Mouse (Mus musculus) hindbrain, postnatal 0 days (tissue): ENCODE measurements around the gene Socs4. TPM values are rescaled to one million over a fixed set of nuclear protein-coding genes. Genes with fewer than 3 reads are reported as not detected.
A peak's percentile ranks its signal among the peaks of the same experiment; 100 is the strongest.

ENCODE experiments used
- ATAC-seq: fragments of 200-750 bp; cut with Nextera tagmentation; 2 replicates; pipeline ENCODE4 v1.8.0; 2017; ENCODE audit warnings: mild to moderate bottlenecking, moderate TSS enrichment, moderate library complexity
- DNase-seq: peaks from one replicate; pipeline ENCODE4 v3.0.0-alpha.2; 2015; ENCODE audit warnings: low spot score
- H3K27ac ChIP-seq: fragments of 300-500 bp; sonication (generic); 2 replicates; pipeline ENCODE4 v1.5.1; 2014; ENCODE audit warnings: mild to moderate bottlenecking
- H3K27me3 ChIP-seq: fragments of 300-500 bp; sonication (generic); 2 replicates; pipeline ENCODE4 v1.6.1; 2014; ENCODE audit warnings: low read length, mixed read lengths; ENCODE audit not compliant: insufficient read depth
- H3K36me3 ChIP-seq: fragments of 300-500 bp; sonication (generic); 2 replicates; pipeline ENCODE4 v1.6.1; 2014; ENCODE audit warnings: low read length, mixed read lengths; ENCODE audit not compliant: insufficient read depth
- H3K4me1 ChIP-seq: fragments of 300-500 bp; sonication (generic); 2 replicates; pipeline ENCODE4 v1.6.1; 2014; ENCODE audit warnings: antibody characterized with exemption, low read length, mixed read lengths; ENCODE audit not compliant: insufficient read depth
- H3K4me2 ChIP-seq: fragments of 300-500 bp; sonication (generic); 2 replicates; pipeline ENCODE4 v1.6.1; 2014; ENCODE audit warnings: low read depth, mild to moderate bottlenecking, low read length, moderate library complexity, mixed read lengths
- H3K4me3 ChIP-seq: fragments of 300-500 bp; sonication (generic); 2 replicates; pipeline ENCODE4 v1.5.1; 2014; ENCODE audit warnings: low read length
- H3K9ac ChIP-seq: fragments of 300-500 bp; sonication (generic); replicated peaks from 2 replicates; pipeline ENCODE4 v1.6.1; 2014; ENCODE audit warnings: mild to moderate bottlenecking, low read length, moderate library complexity, mixed read lengths
- H3K9me3 ChIP-seq: fragments of 300-500 bp; sonication (generic); 2 replicates; pipeline ENCODE4 v1.6.1; 2016; ENCODE audit warnings: low read length, mixed read lengths
- CTCF ChIP-seq: IDR thresholded peaks from 2 replicates; pipeline ENCODE4 v1.5.1; 2016; ENCODE audit warnings: antibody characterized with exemption, control low read depth, low read depth
- WGBS: fragments of 180-500 bp; shearing (Covaris S2); extraction: QIAGEN DNeasy Blood & Tissue Kit; methylation state at CpG from one replicate; pipeline ENCODE4 v1.1.7; 2014; 5-methylcytosine and 5-hydroxymethylcytosine counted together
- polyA plus RNA-seq: library from polyadenylated mRNA; unstranded; fragments of >200 nt; fragmentation: Nextera tagmentation; extraction: Ambion mirVana; gene quantifications from 2 replicates; pipeline ENCODE4 v1.2.1, GENCODE M21; 2015
- total RNA-seq: library from RNA; depleted of rRNA; stranded (reverse); fragments of >200 nt; gene quantifications from 2 replicates; pipeline ENCODE4 v1.2.3, GENCODE M21; 2014

Socs4 gene
- total and polyA plus RNA-seq, 2 experiments from 2014 or later: 2.8 to 5.6 TPM

DNA sequence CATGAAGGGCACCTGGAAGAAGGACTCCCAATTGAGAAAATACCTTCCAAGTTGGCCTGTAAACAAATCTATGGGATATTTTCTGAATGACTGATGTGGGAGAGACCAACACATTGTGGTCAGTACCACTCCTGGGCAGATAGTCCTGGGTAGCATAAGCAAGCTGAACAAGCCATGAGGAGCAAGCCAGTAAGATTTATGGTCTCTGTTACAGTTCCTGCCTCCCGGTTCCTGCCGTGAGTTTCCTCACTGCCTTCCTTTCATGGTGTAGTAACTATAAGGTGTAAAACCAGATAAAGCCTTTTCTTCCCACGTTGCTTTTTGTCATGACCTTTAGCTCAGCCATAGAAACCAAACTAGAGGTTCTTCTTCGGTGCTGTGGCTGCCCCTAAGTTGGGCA is 39.4 kb upstream of the Socs4 start:
- TF ChIP-seq CTCF: no peak
- Histone ChIP-seq H3K4me2 (no peak overlapping the region), H3K4me1 (no peaks in the 10 kb centered on the region), H3K36me3 (no peaks in the 10 kb centered on the region), H3K9ac (no peak overlapping the region), H3K27ac (no peak overlapping the region), H3K27me3 (no peaks in the 10 kb centered on the region), H3K4me3 (no peak overlapping the region), H3K9me3 (no peaks in the 10 kb centered on the region)
- ATAC-seq (no peak), DNase-seq (no peak)
- 88% methylated on average over 4 of the region's 4 CpGs for WGBS

DNA sequence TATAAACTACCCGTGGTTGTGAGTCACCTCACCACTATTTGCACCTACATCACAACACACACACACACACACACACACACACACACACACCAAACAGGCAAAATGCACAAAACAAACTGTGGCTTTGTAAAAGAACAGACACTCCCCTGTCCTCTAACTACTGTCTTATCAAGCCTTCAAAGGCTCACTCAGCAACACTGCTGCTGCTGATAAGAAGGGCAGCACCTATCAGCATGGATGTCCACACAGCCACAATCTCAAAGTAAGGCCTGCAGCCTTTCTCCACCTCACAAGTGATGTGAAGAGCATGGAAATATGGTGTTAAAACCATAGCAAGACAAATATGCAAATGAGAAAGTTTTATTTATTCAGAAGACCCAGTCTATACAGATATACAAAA is 36.1 kb upstream of the Socs4 start:
- Histone ChIP-seq H3K4me3 (no peak overlapping the region), H3K9ac (no peak overlapping the region), H3K27ac (no peak overlapping the region), H3K36me3 (peaks cover 14% of the 10 kb centered on the region; the same call in 1 of the 2 replicates), H3K4me2 (no peak overlapping the region), H3K4me1 (no peaks in the 10 kb centered on the region), H3K27me3 (no peaks in the 10 kb centered on the region), H3K9me3 (no peaks in the 10 kb centered on the region)
- ATAC-seq: no peak
- DNase-seq: no peak
- no peak for TF ChIP-seq CTCF
- 96% methylated on average over 1 of the region's 1 CpGs for WGBS

DNA sequence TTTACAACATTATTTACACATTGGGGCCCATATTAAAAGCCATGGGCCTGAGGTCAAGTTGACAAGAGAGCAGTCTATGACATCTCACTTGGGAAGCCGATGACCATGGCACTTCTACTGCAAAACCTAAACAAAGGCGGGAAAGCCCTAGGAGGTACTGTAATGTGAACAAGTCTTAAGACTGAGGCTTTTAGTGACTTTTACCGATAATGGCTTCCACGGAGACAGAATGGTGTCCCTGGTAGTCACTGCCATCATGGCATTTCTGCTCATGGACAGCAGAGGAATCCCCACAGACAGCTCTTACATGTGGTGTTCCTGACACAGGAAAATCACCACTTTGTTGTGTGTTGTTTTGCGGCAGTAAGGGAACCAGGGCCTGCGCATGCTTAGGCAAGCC is 35.7 kb upstream of the Socs4 start:
- no peak overlapping the region for H3K4me2 ChIP-seq
- H3K27ac ChIP-seq: no peak overlapping the region
- DNase-seq: no peak
- no peaks in the 10 kb centered on the region for H3K27me3 ChIP-seq
- H3K4me1 ChIP-seq: no peaks in the 10 kb centered on the region
- no peak overlapping the region for H3K9ac ChIP-seq
- H3K36me3 ChIP-seq: peaks cover 16% of the 10 kb centered on the region; the same call in 1 of the 2 replicates
- TF ChIP-seq CTCF: no peak
- 95% methylated on average over 6 of the region's 6 CpGs for WGBS
- H3K4me3 ChIP-seq: no peak overlapping the region
- ATAC-seq: no peak
- no peaks in the 10 kb centered on the region for H3K9me3 ChIP-seq

DNA sequence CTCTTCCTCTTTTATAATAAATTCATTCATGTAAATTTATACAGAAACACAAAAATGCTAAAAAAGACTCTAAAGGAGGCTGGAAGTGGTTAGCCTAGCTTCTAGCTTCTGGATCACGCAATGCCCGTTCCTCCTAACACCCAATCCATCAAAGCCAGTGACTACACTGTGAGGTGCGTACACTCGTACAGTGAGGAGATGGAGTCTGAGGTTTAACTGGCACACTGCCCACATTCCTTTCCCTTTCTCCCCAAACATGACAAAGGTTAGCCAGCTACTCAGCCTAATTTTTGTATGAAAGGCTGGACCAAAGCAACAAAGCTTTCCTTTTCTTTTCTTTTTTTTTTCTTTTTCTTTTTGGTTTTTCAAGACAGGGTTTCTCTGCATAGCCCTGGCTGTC is 34.0 kb upstream of the Socs4 start:
- H3K27ac ChIP-seq: no peak overlapping the region
- H3K4me2 ChIP-seq: no peak overlapping the region
- no peak for TF ChIP-seq CTCF
- 57% methylated on average over 4 of the region's 4 CpGs for WGBS
- no peaks in the 10 kb centered on the region for H3K27me3 ChIP-seq
- H3K9me3 ChIP-seq: no peaks in the 10 kb centered on the region
- no peaks in the 10 kb centered on the region for H3K4me1 ChIP-seq
- H3K4me3 ChIP-seq: no peak overlapping the region
- ATAC-seq: no peak
- no peak overlapping the region for H3K9ac ChIP-seq
- no peak for DNase-seq
- peaks cover 30% of the 10 kb centered on the region for H3K36me3 ChIP-seq

DNA sequence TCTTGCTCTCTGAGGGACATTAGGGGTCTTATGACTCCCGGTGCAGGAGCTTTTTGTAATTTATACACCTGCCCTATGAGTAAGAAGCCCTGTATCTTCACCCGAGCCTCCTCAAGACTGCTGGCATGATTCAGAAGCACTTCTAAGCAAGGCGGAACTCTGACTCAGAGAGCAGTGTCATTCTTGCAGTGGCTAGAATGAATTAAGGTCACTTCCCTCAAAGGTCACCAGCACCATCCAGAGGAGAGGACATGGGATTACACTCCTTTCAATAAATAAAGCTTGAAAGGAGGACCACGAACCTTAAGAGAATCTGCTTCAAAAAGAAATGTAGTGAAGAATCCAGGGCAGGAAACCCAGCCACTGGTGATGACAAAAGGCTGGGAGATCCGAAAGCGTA is 26.9 kb upstream of the Socs4 start:
- Histone ChIP-seq H3K4me3 (no peak overlapping the region), H3K36me3 (peaks cover 19% of the 10 kb centered on the region), H3K27me3 (no peaks in the 10 kb centered on the region), H3K4me2 (no peak overlapping the region), H3K4me1 (no peaks in the 10 kb centered on the region), H3K9ac (no peak overlapping the region), H3K9me3 (no peaks in the 10 kb centered on the region), H3K27ac (no peak overlapping the region)
- 84% methylated on average over 6 of the region's 6 CpGs for WGBS
- ATAC-seq (no peak), DNase-seq (peak; percentile 14)
- peak; percentile 57 for TF ChIP-seq CTCF

DNA sequence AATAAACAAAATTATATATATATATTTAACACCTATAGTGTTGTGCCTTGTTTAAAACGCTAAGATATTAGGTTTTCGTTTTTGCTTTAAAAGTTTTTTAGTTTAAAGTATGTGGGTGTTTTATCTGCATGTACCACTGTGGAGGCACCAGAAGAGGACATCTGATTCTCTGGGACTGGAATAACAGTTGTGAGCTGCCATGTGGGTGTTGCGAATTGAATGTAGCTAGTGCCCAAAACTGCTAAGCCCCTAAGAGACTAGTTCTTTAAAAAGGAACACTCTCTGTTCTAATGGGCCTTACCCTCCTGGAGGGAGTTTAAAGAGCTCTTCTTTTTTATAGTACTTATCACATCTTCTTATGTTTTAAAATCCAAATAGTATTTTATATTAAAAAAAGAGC is 11.9 kb upstream of the Socs4 start:
- H3K27ac ChIP-seq: no peak overlapping the region
- H3K36me3 ChIP-seq: peaks cover 32% of the 10 kb centered on the region
- no peaks in the 10 kb centered on the region for H3K4me1 ChIP-seq
- no peak for ATAC-seq
- no peaks in the 10 kb centered on the region for H3K9me3 ChIP-seq
- no peak overlapping the region for H3K4me2 ChIP-seq
- H3K27me3 ChIP-seq: no peaks in the 10 kb centered on the region
- no peak for TF ChIP-seq CTCF
- no peak overlapping the region for H3K4me3 ChIP-seq
- DNase-seq: no peak
- H3K9ac ChIP-seq: no peak overlapping the region
- 96% methylated on average over 3 of the region's 3 CpGs for WGBS

DNA sequence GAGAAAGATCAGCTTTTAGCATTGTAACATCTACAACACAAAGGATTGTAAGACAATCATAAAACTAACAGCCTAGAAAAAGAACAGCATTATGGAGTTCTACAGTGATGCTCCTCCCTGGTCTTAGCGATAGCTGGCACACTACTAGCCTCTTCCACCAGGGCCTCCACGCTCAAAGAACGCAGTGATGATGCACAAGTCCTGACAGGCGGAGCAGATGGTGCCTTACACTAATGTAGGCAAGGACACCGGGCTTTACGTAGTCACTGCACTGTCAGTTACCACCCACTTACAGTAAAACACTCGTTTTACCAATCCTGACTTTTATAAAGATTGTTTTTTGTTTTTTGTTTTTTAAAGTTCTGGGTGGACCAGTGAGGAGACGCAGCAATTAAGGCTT is 10.9 kb upstream of the Socs4 start:
- no peak overlapping the region for H3K4me2 ChIP-seq
- no peak for TF ChIP-seq CTCF
- no peaks in the 10 kb centered on the region for H3K27me3 ChIP-seq
- ATAC-seq: no peak
- no peak overlapping the region for H3K9ac ChIP-seq
- no peak overlapping the region for H3K27ac ChIP-seq
- WGBS: 87% methylated on average over 8 of the region's 8 CpGs
- no peaks in the 10 kb centered on the region for H3K9me3 ChIP-seq
- no peak for DNase-seq
- no peaks in the 10 kb centered on the region for H3K4me1 ChIP-seq
- H3K36me3 ChIP-seq: peaks cover 28% of the 10 kb centered on the region
- H3K4me3 ChIP-seq: no peak overlapping the region
